Mouse (Mus musculus): Measurements from ENCODE around the gene Grn. TPM values are rescaled to one million over a fixed set of nuclear protein-coding genes. Genes with fewer than 3 reads are reported as not detected.

The Grn gene
- total RNA-seq (2023): 100 to 1,000 TPM; 535 to 541 TPM

DNA sequence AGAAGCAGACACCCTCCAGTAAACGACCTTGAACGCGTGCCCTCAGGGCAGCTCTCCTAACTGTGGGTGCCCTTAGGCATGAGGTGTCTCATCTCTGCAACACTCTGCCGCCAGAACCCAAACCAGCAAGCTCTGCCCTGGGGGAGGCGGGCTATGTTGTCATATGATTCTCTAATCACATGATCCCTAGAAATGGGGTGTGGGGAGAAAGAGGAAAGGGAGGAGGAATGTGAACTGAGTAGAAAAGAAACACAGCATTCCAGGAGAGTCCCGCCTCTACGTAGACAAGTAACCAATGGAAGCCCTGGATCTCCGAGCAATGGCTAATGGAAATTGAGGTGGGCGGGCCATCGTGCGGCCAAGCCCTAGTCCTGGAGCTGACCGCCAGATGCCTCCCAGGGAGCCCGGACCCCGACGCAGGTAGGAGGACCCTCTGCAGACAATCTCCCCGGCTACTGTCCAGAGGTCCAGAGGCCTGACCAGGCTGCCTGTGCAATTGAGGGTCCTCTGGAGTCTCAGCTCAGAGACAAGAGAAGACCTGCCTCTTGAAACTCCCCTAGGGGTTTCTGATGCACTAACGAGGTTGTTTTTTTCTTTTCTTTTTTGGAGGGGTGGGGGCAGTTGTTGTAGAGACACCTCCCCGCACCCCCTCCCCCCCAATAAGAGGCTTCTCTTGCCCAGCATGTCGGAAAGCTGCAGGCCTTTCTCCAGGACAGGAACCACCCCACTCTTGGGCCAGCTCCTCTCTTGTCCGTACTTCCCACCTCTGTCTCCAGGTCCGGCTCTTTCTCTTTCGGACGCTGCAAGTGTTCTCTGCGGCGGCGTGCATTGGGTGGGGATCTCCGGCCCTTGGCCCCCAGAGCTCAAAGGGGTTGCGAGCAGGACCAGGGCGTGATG, at the start of gene Grn:
Gene Grn, plus strand, starts transcription at position 195 of the 897 bp plus-strand sequence.

GRCm38 (mm10) chr11:102393238-102393634, 36.9 kb upstream of the Grn start, which contains the start of gene Rundc3a:
TSS of gene Rundc3a (plus strand) at chr11:102393403.

GRCm38 (mm10) chr11:102407834-102408215, 22.3 kb upstream of the Grn start, which contains the start of gene Slc25a39:
TSS of gene Slc25a39 (minus strand) at chr11:102407946.

DNA sequence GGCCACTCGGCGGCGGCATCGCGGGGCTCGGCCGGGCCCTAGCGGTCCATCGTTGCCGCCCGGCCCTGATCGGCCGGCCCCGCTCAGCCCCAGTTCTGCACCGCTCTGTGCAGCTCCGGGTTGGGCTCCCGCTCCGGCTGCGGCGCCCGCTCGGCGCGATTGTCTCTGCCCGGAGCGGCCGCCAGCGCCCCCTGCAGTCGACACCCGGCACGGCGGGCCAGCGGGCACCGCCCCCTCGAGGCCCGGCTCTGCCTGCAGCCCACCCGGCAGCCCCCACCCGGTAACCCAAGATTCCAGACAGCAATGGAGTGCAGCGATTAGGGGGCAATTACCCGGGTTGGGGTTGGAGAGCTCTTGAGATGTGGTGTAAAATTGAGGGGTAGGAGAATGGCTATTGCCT, 17.4 kb downstream of the Grn start, which contains the start of gene Fam171a2:
Gene Fam171a2, minus strand, starts transcription at position 186 of the 400 bp plus-strand sequence.

DNA sequence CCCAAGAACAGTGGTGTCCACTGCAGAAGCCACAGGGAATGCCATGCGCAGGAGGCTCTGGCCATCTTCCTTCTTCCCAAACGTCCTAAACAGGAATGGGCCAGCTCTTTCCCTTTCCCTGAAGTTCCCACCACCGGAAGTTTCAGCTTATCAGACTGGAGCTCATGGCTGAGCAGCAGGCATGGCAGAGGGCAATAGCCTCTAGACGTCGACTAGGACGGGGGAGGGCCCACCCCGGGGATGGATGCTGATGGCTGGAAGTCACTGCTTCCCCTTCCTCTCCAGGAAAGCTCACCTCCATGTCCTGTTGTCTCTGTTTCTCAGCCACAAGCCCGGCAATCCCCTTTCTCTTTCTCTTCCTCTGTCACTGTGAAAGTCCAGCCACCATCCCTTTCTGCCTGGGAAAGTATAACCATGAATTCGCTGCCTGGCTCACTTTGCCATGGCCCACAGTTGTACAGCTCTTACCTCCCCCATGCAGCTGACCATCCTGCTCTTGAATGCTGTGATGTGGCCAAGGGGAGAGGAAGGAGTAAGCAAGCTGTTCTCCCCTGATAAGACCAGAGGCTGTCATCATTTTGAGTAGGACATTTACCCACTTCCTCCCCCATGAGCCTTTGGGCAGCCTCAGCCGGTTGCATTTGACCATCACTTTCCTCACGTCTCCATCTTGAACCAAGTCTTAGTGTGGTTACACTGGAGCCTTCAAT, 39.7 kb downstream of the Grn start, which contains the start of gene Itga2b:
Gene Itga2b, minus strand, starts transcription at position 475 of the 710 bp plus-strand sequence.

Other genes starting within 250 kb of the Grn start
- gene Lsm12, start 245.0 kb upstream of the Grn start, total RNA-seq (2023): 10 to 100 TPM; 46.7 to 51.0 TPM
- gene G6pc3, start 240.7 kb upstream of the Grn start, total RNA-seq (2023): 10 to 100 TPM; 29.8 to 33.5 TPM
- 100 to 1,000 TPM; 181 to 190 TPM for gene Hdac5, start 200.1 kb upstream of the Grn start, total RNA-seq (2023)
- under 1 TPM; 0.21 to 0.47 TPM for gene BC030867, start 181.4 kb upstream of the Grn start, total RNA-seq (2023)
- not detected for gene Asb16, start 161.6 kb upstream of the Grn start, total RNA-seq (2023)
- gene Tmub2, start 145.4 kb upstream of the Grn start, total RNA-seq (2023): 10 to 100 TPM; 41.5 to 47.0 TPM
- gene Atxn7l3, start 133.7 kb upstream of the Grn start, total RNA-seq (2023): 10 to 100 TPM; 56.3 to 57.2 TPM
- gene Ubtf, start 110.6 kb upstream of the Grn start, total RNA-seq (2023): 100 to 1,000 TPM in 1 of 2 experiments, 10 to 100 TPM in 1; 91.7 to 103 TPM
- gene Slc4a1, start 64.1 kb upstream of the Grn start, total RNA-seq (2023): under 1 TPM in 1 of 2 experiments, not detected in 1; 0.24 TPM
- not detected for gene Rundc3a, start 36.9 kb upstream of the Grn start, total RNA-seq (2023)
- gene Slc25a39, start 22.4 kb upstream of the Grn start, total RNA-seq (2023): 10 to 100 TPM; 59.1 to 75.0 TPM
- under 1 TPM in 1 of 2 experiments, not detected in 1; 0.52 TPM for gene Fam171a2, start 17.4 kb downstream of the Grn start, total RNA-seq (2023)
- 1 to 10 TPM; 3.6 to 5.5 TPM for gene Itga2b, start 39.8 kb downstream of the Grn start, total RNA-seq (2023)
- gene Gpatch8, start 126.1 kb downstream of the Grn start, total RNA-seq (2023): 10 to 100 TPM; 32.6 to 35.3 TPM
- gene Gm11627, start 149.1 kb downstream of the Grn start, total RNA-seq (2023): not detected
- under 1 TPM in 1 of 2 experiments, not detected in 1; 0.13 TPM for gene Fzd2, start 174.1 kb downstream of the Grn start, total RNA-seq (2023)
- gene Meioc, start 233.4 kb downstream of the Grn start, total RNA-seq (2023): not detected

Measured in monocyte, adult 59 days (primary cell).